Mouse (Mus musculus): Measurements from ENCODE around the gene BC100530. TPM values are rescaled to one million over a fixed set of nuclear protein-coding genes. Genes with fewer than 3 reads are reported as not detected.
"Not testable (repeated sequence)": the region's sequence is repeated elsewhere in the genome, so short reads cannot be mapped to it uniquely, and the experiment has no call there.

BC100530 gene
- not detected in 2 replicates for polyA plus RNA-seq (2012; rRNA removed)

- not testable (repeated sequence) for H3K4me3 ChIP-seq (ENCODE audit: control insufficient read depth, low read depth, low read length); H3K27ac ChIP-seq (ENCODE audit: control insufficient read depth, insufficient read depth, low read depth, low read length); H3K36me3 ChIP-seq (ENCODE audit: control insufficient read depth, insufficient read depth, low read length); H3K4me1 ChIP-seq (ENCODE audit: control insufficient read depth, insufficient read depth, low read length); H3K27me3 ChIP-seq (ENCODE audit: control insufficient read depth, insufficient read depth, low read length)
Observed at GRCm38 (mm10) chr16:36367648-36368047, at the start of gene BC100530. Gene BC100530 (minus strand): TSS chr16:36367748.

GRCm38 (mm10) chr16:36408357-36408756 lies 40.8 kb upstream of the BC100530 start, which contains the start of gene Stfa2:
Gene Stfa2 (minus strand): TSS chr16:36408457.
- H3K27me3 ChIP-seq (ENCODE audit: control insufficient read depth, insufficient read depth, low read length), result no peaks in the 10 kb centered on the region
- no peaks in the 10 kb centered on the region for H3K36me3 ChIP-seq (ENCODE audit: control insufficient read depth, insufficient read depth, low read length)
- H3K4me3 ChIP-seq (ENCODE audit: control insufficient read depth, low read depth, low read length), result no peak within 1 kb of the TSS
- TF ChIP-seq CTCF (IDR thresholded peaks at IDR 0.05; ENCODE audit: control insufficient read depth, insufficient read depth, insufficient replicate concordance, low read depth, low read length) (no peak), POLR2A (IDR thresholded peaks at IDR 0.05; ENCODE audit: control insufficient read depth, low read depth, low read length) (no peak)
- H3K27ac ChIP-seq (ENCODE audit: control insufficient read depth, insufficient read depth, low read depth, low read length), result no peak within 1 kb of the TSS
- H3K4me1 ChIP-seq (ENCODE audit: control insufficient read depth, insufficient read depth, low read length), result no peaks in the 10 kb centered on the region

GRCm38 (mm10) chr16:36389060-36389459 lies 21.5 kb upstream of the BC100530 start:
- Histone ChIP-seq H3K4me1 (ENCODE audit: control insufficient read depth, insufficient read depth, low read length) (no peaks in the 10 kb centered on the region), H3K27ac (ENCODE audit: control insufficient read depth, insufficient read depth, low read depth, low read length) (no peak overlapping the region), H3K4me3 (ENCODE audit: control insufficient read depth, low read depth, low read length) (no peak overlapping the region), H3K36me3 (ENCODE audit: control insufficient read depth, insufficient read depth, low read length) (no peaks in the 10 kb centered on the region), H3K27me3 (ENCODE audit: control insufficient read depth, insufficient read depth, low read length) (no peaks in the 10 kb centered on the region)
- TF ChIP-seq CTCF (IDR thresholded peaks at IDR 0.05; ENCODE audit: control insufficient read depth, insufficient read depth, insufficient replicate concordance, low read depth, low read length) (no peak), POLR2A (IDR thresholded peaks at IDR 0.05; ENCODE audit: control insufficient read depth, low read depth, low read length) (no peak)

- H3K4me3 ChIP-seq (ENCODE audit: control insufficient read depth, low read depth, low read length), result no peak overlapping the region
- H3K36me3 ChIP-seq (ENCODE audit: control insufficient read depth, insufficient read depth, low read length), result no peaks in the 10 kb centered on the region
- H3K27ac ChIP-seq (ENCODE audit: control insufficient read depth, insufficient read depth, low read depth, low read length), result no peak overlapping the region
- no peaks in the 10 kb centered on the region for H3K4me1 ChIP-seq (ENCODE audit: control insufficient read depth, insufficient read depth, low read length)
- TF ChIP-seq CTCF (IDR thresholded peaks at IDR 0.05; ENCODE audit: control insufficient read depth, insufficient read depth, insufficient replicate concordance, low read depth, low read length) (no peak), POLR2A (IDR thresholded peaks at IDR 0.05; ENCODE audit: control insufficient read depth, low read depth, low read length) (no peak)
- H3K27me3 ChIP-seq (ENCODE audit: control insufficient read depth, insufficient read depth, low read length), result no peaks in the 10 kb centered on the region
Observed at GRCm38 (mm10) chr16:36337171-36337570, 30.4 kb downstream of the BC100530 start.

- Histone ChIP-seq H3K27ac (ENCODE audit: control insufficient read depth, insufficient read depth, low read depth, low read length) (no peak within 1 kb of the TSS), H3K4me3 (ENCODE audit: control insufficient read depth, low read depth, low read length) (no peak within 1 kb of the TSS), H3K27me3 (ENCODE audit: control insufficient read depth, insufficient read depth, low read length) (no peaks in the 10 kb centered on the region), H3K4me1 (ENCODE audit: control insufficient read depth, insufficient read depth, low read length) (no peaks in the 10 kb centered on the region), H3K36me3 (ENCODE audit: control insufficient read depth, insufficient read depth, low read length) (no peaks in the 10 kb centered on the region)
- TF ChIP-seq CTCF (IDR thresholded peaks at IDR 0.05; ENCODE audit: control insufficient read depth, insufficient read depth, insufficient replicate concordance, low read depth, low read length) (no peak), POLR2A (IDR thresholded peaks at IDR 0.05; ENCODE audit: control insufficient read depth, low read depth, low read length) (no peak)
Observed at GRCm38 (mm10) chr16:36334232-36334631, 33.3 kb downstream of the BC100530 start, which contains the start of gene BC117090. Gene BC117090 (minus strand): TSS chr16:36334332.

GRCm38 (mm10) chr16:36319286-36319685 lies 48.3 kb downstream of the BC100530 start:
- H3K4me3 ChIP-seq (ENCODE audit: control insufficient read depth, low read depth, low read length), result no peak overlapping the region

GRCm38 (mm10) chr16:36316111-36316510 lies 51.4 kb downstream of the BC100530 start:
- not testable (repeated sequence) for H3K36me3 ChIP-seq (ENCODE audit: control insufficient read depth, insufficient read depth, low read length); H3K4me1 ChIP-seq (ENCODE audit: control insufficient read depth, insufficient read depth, low read length); H3K27me3 ChIP-seq (ENCODE audit: control insufficient read depth, insufficient read depth, low read length); H3K27ac ChIP-seq (ENCODE audit: control insufficient read depth, insufficient read depth, low read depth, low read length); H3K4me3 ChIP-seq (ENCODE audit: control insufficient read depth, low read depth, low read length)

More at GRCm38 (mm10) chr16:36319286-36319685, 48.3 kb downstream of the BC100530 start:
- no peak overlapping the region for H3K27ac ChIP-seq (ENCODE audit: control insufficient read depth, insufficient read depth, low read depth, low read length)
- no peaks in the 10 kb centered on the region for H3K27me3 ChIP-seq (ENCODE audit: control insufficient read depth, insufficient read depth, low read length)
- H3K4me1 ChIP-seq (ENCODE audit: control insufficient read depth, insufficient read depth, low read length), result no peaks in the 10 kb centered on the region
- TF ChIP-seq POLR2A (IDR thresholded peaks at IDR 0.05; ENCODE audit: control insufficient read depth, low read depth, low read length) (no peak), CTCF (IDR thresholded peaks at IDR 0.05; ENCODE audit: control insufficient read depth, insufficient read depth, insufficient replicate concordance, low read depth, low read length) (no peak)
- no peaks in the 10 kb centered on the region for H3K36me3 ChIP-seq (ENCODE audit: control insufficient read depth, insufficient read depth, low read length)

Other genes starting within 250 kb of the BC100530 start
- not detected in 2 replicates for gene Csta1, start 236.5 kb downstream of the BC100530 start, polyA plus RNA-seq (2012; rRNA removed)
- 0.52 and 0.64 TPM in 2 replicates for gene Stfa2l1, start 210.9 kb downstream of the BC100530 start, polyA plus RNA-seq (2012; rRNA removed)
- gene Gm5483, start 183.5 kb downstream of the BC100530 start, polyA plus RNA-seq (2012; rRNA removed), result not detected in 2 replicates
- 2.2 TPM in 1 of 2 replicates, not detected in the other for gene Gm5416, start 157.3 kb downstream of the BC100530 start, polyA plus RNA-seq (2012; rRNA removed)
- not detected in 2 replicates for gene 2010005H15Rik, start 146.3 kb downstream of the BC100530 start, polyA plus RNA-seq (2012; rRNA removed)
- gene Stfa1, start 90.8 kb downstream of the BC100530 start, polyA plus RNA-seq (2012; rRNA removed), result not detected in 2 replicates
- not detected in 2 replicates for gene BC117090, start 33.4 kb downstream of the BC100530 start, polyA plus RNA-seq (2012; rRNA removed)
- not detected in 2 replicates for gene Stfa2, start 40.7 kb upstream of the BC100530 start, polyA plus RNA-seq (2012; rRNA removed)
- gene Stfa3, start 87.6 kb upstream of the BC100530 start, polyA plus RNA-seq (2012; rRNA removed), result not detected in 2 replicates
- gene Casr, start 194.4 kb upstream of the BC100530 start, polyA plus RNA-seq (2012; rRNA removed), result 1.1 TPM in 2 replicates